Mouse (Mus musculus): ENCODE measurements at regions not wholly inside any gene's neighbourhood (a gene's known extent, or its start where the extent isn't known, plus 50 kb on each side); places are given as distances from the start of the nearest gene placed in this dataset.

DNA sequence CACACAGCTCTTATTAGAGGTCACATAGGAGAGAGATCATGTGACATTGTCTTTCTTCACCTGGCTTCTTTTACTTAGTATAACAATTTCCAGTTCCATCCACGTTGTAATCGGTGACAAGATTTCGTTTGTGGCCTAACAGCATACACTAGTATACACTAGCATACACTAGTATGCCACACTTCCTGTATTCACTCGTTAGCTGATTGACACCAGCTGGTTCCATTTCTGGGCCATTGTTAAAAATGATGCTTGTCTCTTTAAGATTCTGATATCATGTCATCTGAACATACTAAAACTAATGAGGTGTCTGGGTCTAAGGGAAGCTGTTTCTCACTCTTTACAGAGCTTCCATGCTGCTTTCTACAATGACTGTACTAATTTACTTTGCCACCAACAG lies 713.3 kb downstream of the Pdcd6ip start:
- H3K27ac ChIP-seq (ENCODE audit: low read depth, low read length): no peak overlapping the region
- ATAC-seq: no peak
- no peaks in the 10 kb centered on the region for H3K36me3 ChIP-seq (ENCODE audit: control insufficient read depth, insufficient read depth, low read length)

DNA sequence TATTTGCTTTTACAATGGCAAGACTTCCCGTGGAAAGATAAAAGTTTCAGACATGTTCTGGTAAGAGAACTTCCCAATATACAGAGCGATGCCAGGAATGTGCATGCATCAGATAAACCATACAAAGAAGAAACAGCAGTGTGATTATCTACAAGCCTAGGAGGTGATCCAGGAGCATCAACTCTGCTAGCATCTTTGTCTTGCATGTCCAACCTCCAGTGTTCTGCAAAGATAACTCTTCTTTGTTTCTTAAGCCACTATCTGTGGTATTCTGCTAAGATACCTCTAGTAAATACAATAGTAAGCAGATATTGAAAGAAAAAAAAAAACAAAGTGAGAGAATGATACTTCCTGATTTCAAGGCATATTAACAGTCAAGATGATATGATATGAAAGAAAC lies 714.4 kb downstream of the Pdcd6ip start:
- H3K27ac ChIP-seq (ENCODE audit: low read depth, low read length): no peak overlapping the region
- H3K27me3 ChIP-seq (replicated peaks; ENCODE audit: control insufficient read depth, insufficient read depth, low read length): no peaks in the 10 kb centered on the region
- ATAC-seq: no peak
- H3K9me3 ChIP-seq (ENCODE audit: control insufficient read depth, low read length): no peaks in the 10 kb centered on the region
- H3K36me3 ChIP-seq (ENCODE audit: control insufficient read depth, insufficient read depth, low read length): no peaks in the 10 kb centered on the region
- H3K4me3 ChIP-seq (ENCODE audit: low read length): no peak overlapping the region
- H3K4me1 ChIP-seq (ENCODE audit: control insufficient read depth, insufficient read depth, low read depth, low read length): no peaks in the 10 kb centered on the region
- H3K4me2 ChIP-seq (ENCODE audit: low read length): no peak overlapping the region
- H3K9ac ChIP-seq (ENCODE audit: low read depth, low read length): no peak overlapping the region
- WGBS: 81% methylated on average over 2 of the region's 2 CpGs

More for the DNA sequence above, 713.3 kb downstream of the Pdcd6ip start:
- no peak overlapping the region for H3K4me3 ChIP-seq (ENCODE audit: low read length)
- no peaks in the 10 kb centered on the region for H3K4me1 ChIP-seq (ENCODE audit: control insufficient read depth, insufficient read depth, low read depth, low read length)
- H3K4me2 ChIP-seq (ENCODE audit: low read length): no peak overlapping the region
- 83% methylated on average over 4 of the region's 4 CpGs for WGBS
- no peaks in the 10 kb centered on the region for H3K9me3 ChIP-seq (ENCODE audit: control insufficient read depth, low read length)
- H3K9ac ChIP-seq (ENCODE audit: low read depth, low read length): no peak overlapping the region
- no peaks in the 10 kb centered on the region for H3K27me3 ChIP-seq (replicated peaks; ENCODE audit: control insufficient read depth, insufficient read depth, low read length)

DNA sequence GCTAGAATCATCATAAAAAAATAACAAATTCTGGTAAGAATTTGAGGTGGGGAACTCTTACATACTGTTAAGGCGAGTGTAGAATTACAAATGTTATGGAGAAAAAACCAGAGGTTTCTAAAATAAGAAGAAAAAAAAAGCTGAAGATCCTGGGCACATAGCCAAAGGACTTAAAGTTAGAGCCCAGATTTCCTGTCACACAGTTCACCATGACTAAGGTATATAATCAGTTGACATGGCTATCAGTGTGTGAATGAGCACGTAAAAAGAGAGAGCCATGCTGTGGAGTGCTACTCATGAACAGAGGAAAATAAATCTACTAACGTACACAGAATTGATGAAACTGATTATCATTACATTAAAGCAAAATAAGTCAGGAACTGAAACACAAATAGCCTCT lies 715.1 kb downstream of the Pdcd6ip start:
- H3K9ac ChIP-seq (ENCODE audit: low read depth, low read length): no peak overlapping the region
- H3K4me2 ChIP-seq (ENCODE audit: low read length): no peak overlapping the region
- no peaks in the 10 kb centered on the region for H3K4me1 ChIP-seq (ENCODE audit: control insufficient read depth, insufficient read depth, low read depth, low read length)
- no peak overlapping the region for H3K4me3 ChIP-seq (ENCODE audit: low read length)
- H3K36me3 ChIP-seq (ENCODE audit: control insufficient read depth, insufficient read depth, low read length): no peaks in the 10 kb centered on the region
- H3K9me3 ChIP-seq (ENCODE audit: control insufficient read depth, low read length): no peaks in the 10 kb centered on the region
- no peaks in the 10 kb centered on the region for H3K27me3 ChIP-seq (replicated peaks; ENCODE audit: control insufficient read depth, insufficient read depth, low read length)
- H3K27ac ChIP-seq (ENCODE audit: low read depth, low read length): no peak overlapping the region
- WGBS: 47% methylated on average over 3 of the region's 3 CpGs
- ATAC-seq: no peak

DNA sequence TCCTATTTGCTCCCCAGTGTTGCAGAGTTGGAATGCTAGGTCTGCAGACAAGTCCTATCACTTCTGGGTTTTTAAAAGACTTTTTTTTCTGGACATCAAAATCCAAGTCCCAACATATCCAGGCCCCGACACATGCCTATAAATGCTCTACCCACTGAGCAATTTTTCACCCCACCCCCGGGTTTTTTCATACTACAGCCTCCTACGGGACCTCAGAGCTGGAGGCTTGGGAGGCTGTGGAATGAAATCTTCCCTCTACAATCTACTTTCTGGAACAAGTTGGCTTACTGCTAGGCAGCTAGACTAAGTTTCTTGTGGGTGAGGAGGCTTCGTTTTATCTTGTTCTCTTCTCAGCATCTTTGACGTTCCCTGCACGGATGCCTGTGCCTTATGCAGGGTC lies 724.7 kb downstream of the Pdcd6ip start:
- Histone ChIP-seq H3K4me2 (ENCODE audit: low read length) (no peak overlapping the region), H3K27me3 (replicated peaks; ENCODE audit: control insufficient read depth, insufficient read depth, low read length) (no peaks in the 10 kb centered on the region), H3K27ac (ENCODE audit: low read depth, low read length) (no peak overlapping the region), H3K4me1 (ENCODE audit: control insufficient read depth, insufficient read depth, low read depth, low read length) (no peaks in the 10 kb centered on the region), H3K9me3 (ENCODE audit: control insufficient read depth, low read length) (no peaks in the 10 kb centered on the region), H3K36me3 (ENCODE audit: control insufficient read depth, insufficient read depth, low read length) (no peaks in the 10 kb centered on the region), H3K4me3 (ENCODE audit: low read length) (no peak overlapping the region), H3K9ac (ENCODE audit: low read depth, low read length) (no peak overlapping the region)
- ATAC-seq: no peak
- WGBS: 90% methylated on average over 6 of the region's 6 CpGs

DNA sequence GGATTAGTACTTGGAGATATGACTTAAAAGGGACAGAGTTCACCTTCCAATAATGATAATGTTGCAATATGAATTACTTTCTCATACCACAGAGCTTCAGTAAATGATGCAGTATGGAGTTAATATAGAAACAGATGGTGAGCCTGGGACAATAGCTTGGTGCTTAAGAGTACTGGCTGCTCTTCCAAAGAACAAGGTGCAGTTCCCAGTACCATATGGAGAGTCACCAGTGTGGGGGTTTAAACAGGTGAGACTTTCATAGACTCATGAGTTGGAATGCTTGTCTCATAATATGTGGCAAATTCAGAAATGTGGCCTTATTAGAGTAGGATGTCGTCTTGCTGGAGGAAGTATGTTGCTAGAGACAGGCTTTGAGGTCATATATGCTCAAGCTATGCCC lies 715.8 kb upstream of the Arpp21 start:
- Histone ChIP-seq H3K36me3 (ENCODE audit: control insufficient read depth, insufficient read depth, low read length) (no peaks in the 10 kb centered on the region), H3K9ac (ENCODE audit: low read depth, low read length) (no peak overlapping the region)
- 81% methylated on average over 1 of the region's 1 CpGs for WGBS

DNA sequence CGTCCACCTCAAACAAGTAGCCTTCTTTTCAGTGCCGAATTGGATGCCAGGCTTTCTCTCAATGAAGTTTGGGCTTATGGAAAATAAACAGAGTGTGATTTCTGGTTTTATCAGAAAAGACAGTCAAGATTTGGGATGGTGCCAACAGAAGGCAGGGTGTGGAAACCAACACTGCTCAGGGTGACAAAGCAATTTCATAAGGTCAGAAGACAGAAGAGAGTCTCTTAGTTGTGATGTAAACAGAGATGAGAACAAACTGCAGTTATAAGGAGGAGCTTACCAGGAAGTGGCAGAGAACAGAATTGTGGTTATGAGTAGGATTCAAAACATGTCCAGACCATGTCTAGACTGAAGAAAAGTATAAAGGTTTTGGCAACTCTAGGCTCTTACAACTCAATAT lies 714.3 kb upstream of the Arpp21 start:
- 88% methylated on average over 2 of the region's 2 CpGs for WGBS
- H3K4me2 ChIP-seq (ENCODE audit: low read length): no peak overlapping the region
- no peaks in the 10 kb centered on the region for H3K4me1 ChIP-seq (ENCODE audit: control insufficient read depth, insufficient read depth, low read depth, low read length)
- ATAC-seq: no peak
- no peak overlapping the region for H3K9ac ChIP-seq (ENCODE audit: low read depth, low read length)
- H3K36me3 ChIP-seq (ENCODE audit: control insufficient read depth, insufficient read depth, low read length): no peaks in the 10 kb centered on the region
- no peak overlapping the region for H3K4me3 ChIP-seq (ENCODE audit: low read length)
- H3K27ac ChIP-seq (ENCODE audit: low read depth, low read length): no peak overlapping the region
- H3K9me3 ChIP-seq (ENCODE audit: control insufficient read depth, low read length): no peaks in the 10 kb centered on the region
- H3K27me3 ChIP-seq (replicated peaks; ENCODE audit: control insufficient read depth, insufficient read depth, low read length): no peaks in the 10 kb centered on the region

More for the DNA sequence above, 715.8 kb upstream of the Arpp21 start:
- Histone ChIP-seq H3K9me3 (ENCODE audit: control insufficient read depth, low read length) (no peaks in the 10 kb centered on the region), H3K27me3 (replicated peaks; ENCODE audit: control insufficient read depth, insufficient read depth, low read length) (no peaks in the 10 kb centered on the region), H3K27ac (ENCODE audit: low read depth, low read length) (no peak overlapping the region), H3K4me3 (ENCODE audit: low read length) (no peak overlapping the region), H3K4me1 (ENCODE audit: control insufficient read depth, insufficient read depth, low read depth, low read length) (no peaks in the 10 kb centered on the region), H3K4me2 (ENCODE audit: low read length) (no peak overlapping the region)
- ATAC-seq: no peak

DNA sequence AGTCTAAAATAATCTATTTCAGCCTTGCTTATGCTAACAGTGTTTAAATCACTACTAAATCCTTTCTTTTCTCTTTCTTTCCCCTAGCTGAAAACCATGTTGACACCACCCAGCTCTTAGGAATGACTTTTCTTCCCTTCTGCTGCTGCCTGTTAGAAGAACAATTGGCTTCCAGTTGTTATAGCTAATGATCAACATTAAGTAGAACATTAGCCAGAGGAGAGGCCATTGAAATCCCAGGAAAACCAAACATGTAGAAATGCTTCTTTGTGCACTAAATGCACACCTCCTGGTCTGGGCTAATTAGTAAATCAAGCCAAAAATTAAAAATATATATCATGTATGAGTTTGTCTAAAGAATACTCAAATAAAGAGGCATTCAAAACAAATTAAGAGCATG lies 703.0 kb upstream of the Arpp21 start:
- Histone ChIP-seq H3K36me3 (ENCODE audit: control insufficient read depth, insufficient read depth, low read length) (no peaks in the 10 kb centered on the region), H3K27me3 (replicated peaks; ENCODE audit: control insufficient read depth, insufficient read depth, low read length) (no peaks in the 10 kb centered on the region), H3K4me3 (ENCODE audit: low read length) (no peak overlapping the region), H3K9me3 (ENCODE audit: control insufficient read depth, low read length) (no peaks in the 10 kb centered on the region), H3K27ac (ENCODE audit: low read depth, low read length) (no peak overlapping the region), H3K4me2 (ENCODE audit: low read length) (no peak overlapping the region), H3K9ac (ENCODE audit: low read depth, low read length) (no peak overlapping the region), H3K4me1 (ENCODE audit: control insufficient read depth, insufficient read depth, low read depth, low read length) (no peaks in the 10 kb centered on the region)
- ATAC-seq: no peak

DNA sequence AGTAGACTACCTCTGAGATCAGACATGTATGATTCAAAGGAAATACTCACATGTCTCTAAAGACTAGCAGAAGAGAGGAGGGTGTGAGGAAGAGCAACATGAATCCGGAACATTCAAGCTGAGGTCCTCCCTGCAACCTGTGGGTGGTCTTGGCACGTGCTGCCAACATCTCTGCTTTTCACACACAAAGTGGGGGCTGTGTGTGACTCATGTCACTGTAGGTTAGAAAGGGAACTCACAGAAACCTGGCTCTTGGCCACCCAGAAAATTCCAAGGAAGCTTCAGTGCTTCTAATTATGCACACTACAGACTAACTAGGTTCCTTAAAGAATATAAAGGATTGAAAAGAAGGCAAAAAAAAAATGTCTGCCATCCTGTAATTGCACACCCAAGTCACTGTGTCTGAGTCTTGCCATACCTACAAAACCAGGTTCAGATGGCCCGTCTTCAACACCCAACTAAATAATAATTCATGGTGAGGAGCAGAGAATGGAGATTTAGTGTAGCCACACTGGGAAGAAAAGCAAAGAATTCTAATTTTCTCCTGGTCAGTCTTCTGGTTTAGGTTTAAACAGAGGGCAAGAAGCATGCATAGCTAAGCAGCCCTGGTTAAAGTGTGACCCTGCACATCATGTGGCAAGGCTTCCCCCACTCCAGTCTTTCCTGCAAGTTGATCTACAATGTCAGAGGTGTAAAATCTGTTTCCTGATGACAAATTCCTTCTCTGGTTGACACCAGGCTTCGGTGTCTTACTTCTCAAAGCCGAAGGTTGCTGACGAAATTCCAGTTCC lies 673.8 kb upstream of the Arpp21 start:
- Histone ChIP-seq H3K9ac (ENCODE audit: low read depth, low read length) (no peak overlapping the region), H3K9me3 (ENCODE audit: control insufficient read depth, low read length) (no peaks in the 10 kb centered on the region), H3K4me3 (ENCODE audit: low read length) (no peak overlapping the region), H3K27me3 (replicated peaks; ENCODE audit: control insufficient read depth, insufficient read depth, low read length) (no peaks in the 10 kb centered on the region), H3K4me1 (ENCODE audit: control insufficient read depth, insufficient read depth, low read depth, low read length) (no peaks in the 10 kb centered on the region), H3K36me3 (ENCODE audit: control insufficient read depth, insufficient read depth, low read length) (no peaks in the 10 kb centered on the region), H3K4me2 (ENCODE audit: low read length) (no peak overlapping the region), H3K27ac (ENCODE audit: low read depth, low read length) (no peak overlapping the region)
- ATAC-seq: no peak
- 84% methylated on average over 6 of the region's 6 CpGs for WGBS

DNA sequence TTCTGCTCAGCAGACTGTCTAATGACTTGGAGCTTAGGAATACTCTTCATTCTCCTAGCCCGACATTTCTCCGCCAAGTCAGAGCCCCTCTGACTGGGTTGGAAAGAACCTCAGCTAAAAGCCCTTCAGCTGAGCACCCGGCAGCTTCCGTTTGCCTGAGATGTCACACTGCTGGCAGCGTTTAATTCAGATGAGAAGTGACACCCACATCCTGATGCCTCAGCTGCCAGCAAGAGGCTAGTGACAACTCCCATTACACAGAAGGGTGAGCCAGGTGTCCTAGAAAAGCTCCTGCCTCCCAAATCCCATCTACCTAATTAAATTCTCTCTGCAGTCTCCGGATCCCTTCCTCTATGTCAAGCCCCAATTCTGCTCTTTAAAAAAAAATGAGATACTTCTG lies 670.2 kb upstream of the Arpp21 start:
- Histone ChIP-seq H3K36me3 (ENCODE audit: control insufficient read depth, insufficient read depth, low read length) (no peaks in the 10 kb centered on the region), H3K4me1 (ENCODE audit: control insufficient read depth, insufficient read depth, low read depth, low read length) (no peaks in the 10 kb centered on the region), H3K4me3 (ENCODE audit: low read length) (no peak overlapping the region), H3K9ac (ENCODE audit: low read depth, low read length) (no peak overlapping the region), H3K27ac (ENCODE audit: low read depth, low read length) (no peak overlapping the region), H3K9me3 (ENCODE audit: control insufficient read depth, low read length) (no peaks in the 10 kb centered on the region), H3K4me2 (ENCODE audit: low read length) (no peak overlapping the region), H3K27me3 (replicated peaks; ENCODE audit: control insufficient read depth, insufficient read depth, low read length) (no peaks in the 10 kb centered on the region)
- WGBS: 73% methylated on average over 6 of the region's 6 CpGs
- ATAC-seq: no peak

DNA sequence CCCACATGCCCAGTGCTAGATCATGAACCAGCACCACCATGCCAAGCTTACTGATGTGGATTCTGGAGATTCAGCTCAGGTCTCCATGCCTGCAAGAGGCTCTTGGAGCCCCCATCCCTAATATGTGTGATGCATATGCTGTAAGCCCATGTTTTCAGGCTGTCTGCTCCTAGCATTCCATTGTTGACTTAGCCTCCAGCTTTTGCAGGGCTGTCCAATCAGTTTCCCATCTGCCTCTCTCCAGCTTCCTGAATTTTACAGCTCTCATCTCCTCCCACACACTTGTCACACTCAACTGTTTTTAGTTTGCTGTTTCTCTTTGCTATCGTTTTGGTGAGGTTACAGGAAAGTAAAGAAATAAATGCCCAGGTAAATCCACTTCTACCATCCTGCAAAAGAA lies 629.2 kb upstream of the Arpp21 start:
- H3K9me3 ChIP-seq (ENCODE audit: control insufficient read depth, low read length): no peaks in the 10 kb centered on the region
- WGBS: 79% methylated on average over 1 of the region's 1 CpGs
- H3K4me2 ChIP-seq (ENCODE audit: low read length): no peak overlapping the region
- H3K4me3 ChIP-seq (ENCODE audit: low read length): no peak overlapping the region
- no peak overlapping the region for H3K9ac ChIP-seq (ENCODE audit: low read depth, low read length)
- H3K27me3 ChIP-seq (replicated peaks; ENCODE audit: control insufficient read depth, insufficient read depth, low read length): no peaks in the 10 kb centered on the region
- H3K4me1 ChIP-seq (ENCODE audit: control insufficient read depth, insufficient read depth, low read depth, low read length): peaks cover 5% of the 10 kb centered on the region
- H3K27ac ChIP-seq (ENCODE audit: low read depth, low read length): no peak overlapping the region
- ATAC-seq: no peak
- H3K36me3 ChIP-seq (ENCODE audit: control insufficient read depth, insufficient read depth, low read length): no peaks in the 10 kb centered on the region

Measured in hindbrain, embryonic 16.5 days (tissue).